Mouse (Mus musculus): ENCODE measurements around the gene Tmem38a. TPM values are rescaled to one million over a fixed set of nuclear protein-coding genes. Genes with fewer than 3 reads are reported as not detected.

The Tmem38a gene
- 1.3 TPM in 2 replicates for polyA plus RNA-seq (2012)

GRCm38 (mm10) chr8:72571611-72572473 lies at the start of gene Tmem38a:
Gene Tmem38a (plus strand): TSS chr8:72572055.

DNA sequence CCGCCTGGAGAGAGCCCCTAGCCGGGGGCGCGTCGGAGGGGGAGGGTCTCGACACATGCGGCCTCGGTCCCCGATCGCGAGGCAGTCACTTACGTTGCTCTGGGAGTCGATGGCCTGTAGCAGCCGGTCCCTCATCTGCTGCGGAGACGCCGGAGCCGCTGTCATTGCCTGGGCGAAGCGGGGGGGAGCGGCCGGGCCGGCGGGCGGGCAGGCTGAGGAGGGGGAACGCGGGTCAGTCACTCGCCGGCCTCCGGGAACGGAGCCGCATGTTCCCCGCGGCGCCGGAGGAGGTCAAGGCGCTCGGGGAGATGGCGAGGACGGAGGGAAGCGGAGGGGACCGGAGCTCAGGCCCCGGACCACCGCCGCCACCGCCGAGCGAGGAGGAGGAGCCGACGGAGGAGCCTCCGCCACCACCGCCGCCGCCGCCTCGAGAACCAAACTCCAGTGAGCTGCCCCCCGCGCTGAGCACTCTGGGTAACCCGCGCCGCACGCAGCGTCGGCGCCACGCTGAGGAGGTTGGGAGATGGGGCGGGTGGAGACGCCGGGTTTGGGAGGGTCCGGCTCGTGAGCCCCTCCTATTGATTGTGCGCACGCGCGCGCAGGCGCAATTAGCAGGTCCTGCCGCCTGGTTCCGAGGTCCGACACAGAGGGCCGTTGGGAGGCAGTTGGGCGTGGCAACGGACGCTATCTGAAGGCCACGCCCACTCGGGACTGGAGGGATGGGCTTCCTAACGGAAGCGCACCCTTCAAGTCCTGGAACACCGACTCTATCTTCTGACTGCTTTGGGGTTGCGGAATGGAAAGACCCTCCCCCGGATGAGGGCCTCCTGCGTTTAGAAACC lies 23.8 kb upstream of the Tmem38a start, which contains the start of gene Med26:
TSS of gene Med26 (minus strand) at position 469 of the 842 bp plus-strand sequence.

DNA sequence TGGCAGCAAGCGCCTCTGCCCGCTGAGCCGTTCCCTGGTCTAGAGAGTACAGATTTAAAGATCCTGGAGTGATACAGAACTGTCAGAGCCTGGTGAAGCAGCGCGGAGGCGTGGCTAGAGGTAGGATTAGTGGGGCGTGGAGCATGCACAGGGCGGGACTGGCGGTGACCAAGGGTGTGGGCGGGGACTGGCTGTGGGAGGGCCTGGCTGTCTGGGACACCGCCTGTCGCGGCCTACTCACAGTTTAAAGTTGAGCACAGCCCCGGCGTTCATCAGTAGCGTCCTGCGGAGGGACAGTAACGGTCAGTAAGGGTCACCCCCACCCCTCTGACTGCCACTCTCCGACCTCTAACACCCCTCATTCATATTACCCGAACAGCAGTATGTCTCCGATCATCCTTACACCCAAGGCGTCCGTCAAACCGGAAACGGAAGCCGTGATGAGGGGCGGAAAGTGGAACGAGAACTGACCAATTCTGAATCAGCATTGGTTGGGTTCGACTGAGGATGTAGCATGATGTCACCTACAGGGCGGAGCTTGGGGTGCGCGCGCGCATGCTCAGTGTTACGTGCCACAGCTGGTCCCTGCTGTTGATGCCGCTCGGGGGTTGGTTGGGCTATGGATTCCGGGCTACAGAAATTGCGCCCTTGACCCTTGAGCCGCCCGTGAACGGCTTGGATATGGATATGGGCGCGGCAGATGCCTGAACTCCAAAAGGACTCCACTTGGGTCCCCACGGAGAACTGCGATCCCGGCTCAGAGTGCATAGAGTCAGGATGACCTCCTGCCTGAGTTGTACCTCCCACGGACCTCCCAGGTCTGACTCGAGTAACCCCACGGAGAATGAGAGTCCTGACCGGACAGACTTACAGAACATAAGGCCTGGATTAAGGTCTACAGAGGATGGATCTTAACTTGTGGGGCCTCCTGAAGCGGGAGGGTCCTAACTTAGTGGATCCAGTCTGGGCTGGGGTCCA lies 933 bp upstream of the Tmem38a start, which contains the start of gene Smim7:
TSS of gene Smim7 (minus strand) at position 456 of the 978 bp plus-strand sequence.

Other genes with a start within 250 kb of the Tmem38a start
- gene Eps15l1, start 150.6 kb upstream of the Tmem38a start, polyA plus RNA-seq (2012) = 17.5 and 21.0 TPM in 2 replicates
- gene Calr3, start 128.2 kb upstream of the Tmem38a start, polyA plus RNA-seq (2012) = 0.35 TPM in 1 of 2 replicates, not detected in the other
- 1.7 and 2.5 TPM in 2 replicates for gene 1700030K09Rik, start 128.2 kb upstream of the Tmem38a start, polyA plus RNA-seq (2012)
- gene Cherp, start 96.8 kb upstream of the Tmem38a start, polyA plus RNA-seq (2012) = 255 and 295 TPM in 2 replicates
- 11.7 and 12.9 TPM in 2 replicates for gene Slc35e1, start 79.4 kb upstream of the Tmem38a start, polyA plus RNA-seq (2012)
- 60.3 and 74.1 TPM in 2 replicates for gene Med26, start 23.8 kb upstream of the Tmem38a start, polyA plus RNA-seq (2012)
- gene Smim7, start 967 bp upstream of the Tmem38a start, polyA plus RNA-seq (2012) = 19.9 and 21.5 TPM in 2 replicates
- 4.0 and 4.7 TPM in 2 replicates for gene Nwd1, start 74.7 kb downstream of the Tmem38a start, polyA plus RNA-seq (2012)
- 43.0 and 55.1 TPM in 2 replicates for gene Sin3b, start 151.2 kb downstream of the Tmem38a start, polyA plus RNA-seq (2012)
- gene F2rl3, start 189.8 kb downstream of the Tmem38a start, polyA plus RNA-seq (2012) = 8.2 and 10.5 TPM in 2 replicates